Mouse (Mus musculus) limb, embryonic 12.5 days (tissue): ENCODE data around the gene Gm20388. TPM values are rescaled to one million over a fixed set of nuclear protein-coding genes. Genes with fewer than 3 reads are reported as not detected.

ENCODE experiments used
- ATAC-seq: fragments of 200-750 bp; cut with Nextera tagmentation; 2 replicates; pipeline ENCODE4 v1.8.0; 2017; ENCODE audit warnings: low read depth, moderate TSS enrichment; ENCODE audit not compliant: insufficient number of reproducible peaks, insufficient read depth, low FRiP score, low TSS enrichment
- H3K27ac ChIP-seq: fragments of 300-500 bp; sonication (generic); 2 replicates; pipeline ENCODE4 v1.5.1; 2016; ENCODE audit warnings: mild to moderate bottlenecking, moderate library complexity
- H3K27me3 ChIP-seq: fragments of 300-500 bp; sonication (generic); 2 replicates; pipeline ENCODE4 v1.6.1; 2016; ENCODE audit warnings: mild to moderate bottlenecking, moderate library complexity
- H3K36me3 ChIP-seq: fragments of 300-500 bp; sonication (generic); 2 replicates; pipeline ENCODE4 v1.6.1; 2016; ENCODE audit warnings: mild to moderate bottlenecking, moderate library complexity
- H3K4me1 ChIP-seq: fragments of 300-500 bp; sonication (generic); replicated peaks from 2 replicates; pipeline ENCODE4 v1.6.1; 2016
- H3K4me2 ChIP-seq: fragments of 300-500 bp; sonication (generic); 2 replicates; pipeline ENCODE4 v1.6.1; 2016; ENCODE audit warnings: mild to moderate bottlenecking, moderate library complexity
- H3K4me3 ChIP-seq: fragments of 300-500 bp; sonication (generic); replicated peaks from 2 replicates; pipeline ENCODE4 v1.5.1; 2016; ENCODE audit warnings: mild to moderate bottlenecking
- H3K9ac ChIP-seq: fragments of 300-500 bp; sonication (generic); replicated peaks from 2 replicates; pipeline ENCODE4 v1.6.1; 2016; ENCODE audit warnings: mild to moderate bottlenecking, moderate library complexity
- H3K9me3 ChIP-seq: fragments of 300-500 bp; sonication (generic); 2 replicates; pipeline ENCODE4 v1.6.1; 2016; ENCODE audit warnings: mild to moderate bottlenecking, moderate library complexity
- WGBS: fragments of 180-500 bp; shearing (Covaris S2); methylation state at CpG from one replicate; pipeline ENCODE4 v1.1.7; 2016; 5-methylcytosine and 5-hydroxymethylcytosine counted together
- polyA plus RNA-seq: library from polyadenylated mRNA; unstranded; fragments of >200 nt; fragmentation: Nextera tagmentation; extraction: Ambion mirVana; gene quantifications from 2 replicates; pipeline ENCODE4 v1.2.1, GENCODE M21; 2016

Gm20388 gene
- polyA plus RNA-seq, 1 experiment from 2014 or later = not detected

DNA sequence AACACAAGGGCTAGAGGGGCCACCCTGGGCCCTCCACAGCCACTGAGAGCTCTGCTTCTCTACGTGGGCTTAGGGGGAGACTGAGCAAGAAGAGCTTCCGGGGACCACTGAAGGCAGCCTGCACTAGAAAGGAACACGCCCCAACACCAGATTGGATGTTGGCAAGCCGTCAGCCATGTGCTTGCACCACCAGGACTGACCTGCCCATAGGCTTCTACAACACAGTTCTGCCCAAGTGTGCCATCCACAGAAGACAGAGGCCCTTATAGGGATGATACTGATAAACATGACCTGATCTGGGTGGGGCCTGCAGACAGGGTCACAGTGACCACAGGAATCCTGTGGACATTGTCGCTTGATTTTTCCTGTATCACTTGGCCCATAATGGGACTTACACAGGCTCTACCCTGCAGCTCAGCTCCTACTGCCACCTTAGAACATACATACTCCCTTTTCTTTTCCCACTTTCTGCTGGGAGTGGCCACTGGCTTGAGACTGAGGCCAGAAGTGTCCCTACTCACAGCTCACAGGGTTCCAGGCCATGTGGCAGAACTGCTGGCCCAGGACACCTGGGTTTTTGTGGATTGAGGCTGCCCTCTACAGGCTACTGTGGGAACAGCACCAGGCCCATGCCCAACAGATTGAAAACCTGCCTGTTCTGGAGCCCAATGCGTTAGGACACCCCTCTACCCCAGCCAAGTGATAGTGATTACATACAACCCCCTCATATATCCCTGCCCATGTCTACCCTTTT lies 2422.3 kb downstream of the Gm20388 start:
- peaks cover 16% of the 10 kb centered on the region for H3K4me1 ChIP-seq
- 70% methylated on average over 6 of the region's 6 CpGs for WGBS
- no peak overlapping the region for H3K4me2 ChIP-seq
- no peak overlapping the region for H3K4me3 ChIP-seq
- no peak overlapping the region for H3K27ac ChIP-seq
- peaks cover 50% of the 10 kb centered on the region for H3K27me3 ChIP-seq
- no peak for ATAC-seq
- H3K36me3 ChIP-seq = no peaks in the 10 kb centered on the region
- H3K9ac ChIP-seq = no peak overlapping the region
- no peaks in the 10 kb centered on the region for H3K9me3 ChIP-seq

DNA sequence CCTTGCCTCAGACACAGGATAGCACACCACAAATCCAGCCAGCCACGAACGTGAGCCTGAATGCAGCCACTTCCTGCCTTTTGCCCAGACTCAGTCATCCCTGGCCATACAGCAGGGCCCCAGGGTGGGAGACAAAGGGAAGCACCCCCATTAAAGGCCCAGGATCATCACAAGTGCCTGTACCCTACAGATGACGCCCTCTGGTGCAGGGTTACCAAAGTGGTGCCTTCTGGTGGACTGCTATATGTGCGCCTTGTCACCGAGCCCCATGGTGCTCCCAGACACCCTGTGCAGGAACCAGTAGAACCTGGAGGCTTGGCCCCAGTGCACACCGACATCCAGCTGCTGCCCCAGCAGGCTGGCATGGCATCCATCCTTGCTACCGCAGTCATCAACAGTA lies 2422.9 kb downstream of the Gm20388 start:
- Histone ChIP-seq H3K4me1 (peaks cover 16% of the 10 kb centered on the region), H3K9ac (no peak overlapping the region), H3K27ac (no peak overlapping the region), H3K27me3 (peaks cover 56% of the 10 kb centered on the region), H3K36me3 (no peaks in the 10 kb centered on the region), H3K4me2 (no peak overlapping the region), H3K4me3 (no peak overlapping the region), H3K9me3 (no peaks in the 10 kb centered on the region)
- no peak for ATAC-seq
- 89% methylated on average over 7 of the region's 7 CpGs for WGBS

DNA sequence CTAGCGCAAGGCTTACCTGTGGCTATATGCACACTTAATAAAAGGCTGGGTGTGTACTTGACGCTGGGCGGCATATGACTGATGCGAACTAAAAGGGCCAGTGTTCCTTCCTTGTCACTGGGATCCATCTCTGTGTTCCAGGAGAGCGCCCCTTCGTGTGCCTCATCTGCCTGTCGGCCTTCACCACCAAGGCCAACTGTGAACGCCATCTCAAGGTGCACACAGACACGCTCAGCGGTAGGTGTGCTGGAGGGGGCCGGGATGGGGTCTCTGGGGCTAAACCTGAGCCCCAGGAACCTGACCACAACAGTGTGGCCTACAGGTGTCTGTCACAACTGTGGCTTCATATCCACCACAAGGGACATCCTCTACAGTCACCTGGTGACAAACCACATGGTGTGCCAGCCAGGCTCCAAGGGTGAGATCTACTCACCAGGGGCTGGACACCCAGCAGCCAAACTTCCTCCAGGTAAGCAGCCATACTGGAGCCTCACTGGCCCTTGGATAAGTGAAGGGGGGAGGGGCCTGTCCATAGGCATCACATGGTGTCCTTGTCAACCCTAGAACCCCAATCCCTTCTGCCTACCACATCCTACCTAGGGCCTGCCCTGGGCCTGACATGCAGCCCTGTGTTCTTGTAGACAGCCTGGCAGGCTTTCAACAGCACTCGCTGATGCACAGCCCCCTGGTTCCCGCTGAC lies 2424.3 kb downstream of the Gm20388 start:
- Histone ChIP-seq H3K36me3 (no peaks in the 10 kb centered on the region), H3K27ac (no peak overlapping the region), H3K27me3 (peaks cover 67% of the 10 kb centered on the region), H3K4me1 (peaks cover 16% of the 10 kb centered on the region), H3K9ac (no peak overlapping the region), H3K4me2 (peak overlapping the region; percentile 94; the same call in 1 of the 2 replicates), H3K9me3 (no peaks in the 10 kb centered on the region), H3K4me3 (peak overlapping the region; percentile 63)
- ATAC-seq = 0 out of 2 replicates have a peak, but pooled peaks have one; percentile 0
- WGBS = 85% methylated on average over 13 of the region's 13 CpGs

DNA sequence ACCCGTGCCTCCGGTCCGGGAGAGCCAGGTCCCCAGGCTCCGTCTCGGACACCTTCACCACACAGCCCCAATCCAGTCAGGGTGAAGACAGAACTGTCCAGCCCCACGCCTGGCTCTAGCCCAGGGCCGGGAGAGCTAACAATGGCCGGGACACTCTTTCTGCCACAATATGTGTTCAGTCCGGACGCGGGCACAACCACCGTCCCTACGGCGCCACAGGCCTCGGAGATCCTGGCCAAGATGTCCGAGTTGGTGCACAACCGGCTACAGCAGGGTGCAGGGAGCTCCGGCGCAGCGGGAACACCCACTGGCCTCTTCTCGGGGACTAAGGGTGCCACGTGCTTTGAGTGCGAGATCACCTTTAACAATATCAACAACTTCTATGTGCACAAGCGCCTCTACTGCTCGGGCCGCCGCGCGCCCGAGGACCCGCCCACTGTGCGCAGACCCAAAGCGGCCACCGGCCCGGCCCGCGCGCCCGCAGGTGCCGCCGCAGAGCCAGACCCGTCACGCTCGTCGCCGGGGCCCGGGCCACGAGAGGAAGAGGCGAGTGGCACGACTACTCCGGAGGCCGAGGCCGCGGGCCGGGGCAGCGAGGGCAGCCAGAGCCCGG lies 2425.1 kb downstream of the Gm20388 start:
- no peaks in the 10 kb centered on the region for H3K36me3 ChIP-seq
- H3K27me3 ChIP-seq = peaks cover 71% of the 10 kb centered on the region
- WGBS = 10% methylated on average over 57 of the region's 57 CpGs
- peak overlapping the region; percentile 53 for H3K9ac ChIP-seq
- H3K9me3 ChIP-seq = no peaks in the 10 kb centered on the region
- no peak overlapping the region for H3K27ac ChIP-seq
- peaks cover 16% of the 10 kb centered on the region for H3K4me1 ChIP-seq
- ATAC-seq = 0 out of 2 replicates have a peak, but pooled peaks have one; percentile 4
- H3K4me2 ChIP-seq = peak overlapping the region; percentile 94
- H3K4me3 ChIP-seq = peak overlapping the region; percentile 63

DNA sequence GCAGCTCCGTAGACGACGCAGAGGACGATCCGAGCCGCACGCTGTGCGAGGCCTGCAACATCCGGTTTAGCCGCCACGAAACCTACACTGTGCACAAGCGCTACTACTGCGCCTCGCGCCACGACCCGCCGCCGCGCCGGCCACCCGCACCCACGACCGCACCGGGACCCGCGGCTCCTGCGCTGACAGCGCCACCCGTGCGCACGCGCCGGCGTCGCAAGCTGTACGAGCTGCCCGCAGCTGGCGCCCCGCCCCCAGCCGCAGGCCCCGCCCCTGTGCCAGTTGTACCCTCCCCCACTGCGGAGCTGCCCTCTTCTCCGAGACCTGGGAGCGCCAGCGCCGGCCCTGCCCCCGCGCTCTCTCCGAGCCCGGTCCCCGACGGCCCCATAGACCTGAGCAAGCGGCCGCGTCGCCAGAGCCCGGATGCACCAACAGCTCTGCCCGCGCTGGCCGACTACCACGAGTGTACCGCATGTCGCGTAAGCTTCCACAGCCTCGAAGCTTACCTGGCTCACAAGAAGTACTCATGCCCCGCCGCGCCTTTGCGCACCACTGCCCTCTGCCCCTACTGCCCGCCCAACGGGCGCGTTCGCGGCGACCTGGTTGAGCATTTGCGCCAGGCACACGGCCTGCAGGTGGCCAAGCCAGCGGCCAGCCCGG lies 2425.7 kb downstream of the Gm20388 start:
- 1% methylated on average over 80 of the region's 81 CpGs for WGBS
- no peaks in the 10 kb centered on the region for H3K36me3 ChIP-seq
- no peaks in the 10 kb centered on the region for H3K9me3 ChIP-seq
- ATAC-seq = peak; percentile 44; the same call in 1 of the 2 replicates
- H3K4me1 ChIP-seq = peaks cover 16% of the 10 kb centered on the region
- peak overlapping the region; percentile 63 for H3K4me3 ChIP-seq
- no peak overlapping the region for H3K27ac ChIP-seq
- H3K4me2 ChIP-seq = peak overlapping the region; percentile 94
- H3K27me3 ChIP-seq = peaks cover 76% of the 10 kb centered on the region
- peak overlapping the region; percentile 53 for H3K9ac ChIP-seq

DNA sequence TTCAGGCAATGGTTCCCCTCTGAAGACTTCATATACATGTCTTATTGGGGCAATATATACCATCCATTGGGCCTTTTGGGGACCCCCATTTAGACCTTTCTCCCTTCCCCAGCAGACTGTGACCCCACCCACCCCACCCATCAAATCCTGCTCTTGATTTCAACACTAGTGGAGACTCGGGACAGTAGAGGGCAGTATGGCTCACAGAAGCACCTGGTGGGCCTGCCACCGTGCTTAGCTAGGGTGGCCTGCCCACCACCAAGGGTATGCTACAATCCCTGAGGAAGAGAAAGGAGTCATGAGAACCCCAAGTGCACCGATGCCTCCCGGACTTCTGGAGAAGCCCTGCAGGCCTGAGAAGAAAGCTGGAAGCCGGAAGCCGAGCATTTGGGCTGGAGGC lies 2428.2 kb downstream of the Gm20388 start:
- Histone ChIP-seq H3K4me3 (no peak overlapping the region), H3K9ac (no peak overlapping the region), H3K27me3 (peaks cover 93% of the 10 kb centered on the region), H3K9me3 (no peaks in the 10 kb centered on the region), H3K36me3 (no peaks in the 10 kb centered on the region), H3K4me1 (peaks cover 29% of the 10 kb centered on the region), H3K27ac (no peak overlapping the region), H3K4me2 (no peak overlapping the region)
- WGBS = 51% methylated on average over 6 of the region's 6 CpGs
- ATAC-seq = no peak

DNA sequence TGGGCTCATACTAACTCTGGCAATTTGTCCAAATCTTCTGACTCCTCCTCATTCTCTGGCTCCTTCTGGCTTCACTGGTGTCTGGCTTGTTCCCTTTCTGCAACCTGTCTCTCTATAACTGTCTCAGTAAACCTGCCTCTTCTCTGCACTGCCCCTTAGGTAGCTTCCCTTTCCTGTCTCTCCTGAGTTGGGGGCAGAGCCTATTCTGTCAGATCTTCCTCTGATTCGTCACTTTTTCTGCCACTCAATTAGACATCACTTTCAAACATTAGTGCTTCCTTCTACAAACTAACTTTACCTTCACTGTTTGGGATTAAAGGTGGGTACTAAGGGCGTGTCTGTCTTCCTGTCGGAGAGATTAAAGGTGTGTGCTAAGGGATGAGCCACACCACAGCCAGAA lies 2430.1 kb downstream of the Gm20388 start:
- Histone ChIP-seq H3K9me3 (no peaks in the 10 kb centered on the region), H3K4me3 (no peak overlapping the region), H3K4me1 (peaks cover 32% of the 10 kb centered on the region), H3K9ac (no peak overlapping the region), H3K27me3 (peaks cover 92% of the 10 kb centered on the region), H3K36me3 (no peaks in the 10 kb centered on the region), H3K4me2 (no peak overlapping the region), H3K27ac (no peak overlapping the region)
- no peak for ATAC-seq
- WGBS = 82% methylated on average over 3 of the region's 3 CpGs

DNA sequence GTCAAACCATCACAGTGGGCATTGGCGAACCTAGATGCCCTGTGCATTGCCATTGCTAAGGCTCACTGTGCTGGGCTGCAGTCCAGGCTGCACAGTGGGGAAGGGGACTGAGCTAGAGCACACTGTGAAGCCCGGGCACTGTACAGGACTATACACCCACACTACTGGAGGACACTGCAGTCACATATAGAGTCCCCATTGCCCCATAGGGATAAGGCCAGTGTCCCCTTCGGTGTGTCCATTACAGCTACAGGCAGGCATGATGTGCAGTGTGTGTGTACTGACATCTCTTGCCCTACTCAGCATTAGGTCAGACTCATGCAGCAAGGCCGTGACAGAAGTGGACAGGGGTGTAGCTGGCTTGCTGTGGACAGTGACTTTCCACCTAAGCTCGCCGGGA lies 2431.1 kb downstream of the Gm20388 start:
- no peaks in the 10 kb centered on the region for H3K36me3 ChIP-seq
- H3K9me3 ChIP-seq = no peaks in the 10 kb centered on the region
- no peak overlapping the region for H3K27ac ChIP-seq
- H3K9ac ChIP-seq = no peak overlapping the region
- H3K4me2 ChIP-seq = no peak overlapping the region
- H3K4me1 ChIP-seq = peaks cover 23% of the 10 kb centered on the region
- H3K4me3 ChIP-seq = no peak overlapping the region
- no peak for ATAC-seq
- WGBS = 90% methylated on average over 6 of the region's 6 CpGs
- H3K27me3 ChIP-seq = peaks cover 83% of the 10 kb centered on the region

DNA sequence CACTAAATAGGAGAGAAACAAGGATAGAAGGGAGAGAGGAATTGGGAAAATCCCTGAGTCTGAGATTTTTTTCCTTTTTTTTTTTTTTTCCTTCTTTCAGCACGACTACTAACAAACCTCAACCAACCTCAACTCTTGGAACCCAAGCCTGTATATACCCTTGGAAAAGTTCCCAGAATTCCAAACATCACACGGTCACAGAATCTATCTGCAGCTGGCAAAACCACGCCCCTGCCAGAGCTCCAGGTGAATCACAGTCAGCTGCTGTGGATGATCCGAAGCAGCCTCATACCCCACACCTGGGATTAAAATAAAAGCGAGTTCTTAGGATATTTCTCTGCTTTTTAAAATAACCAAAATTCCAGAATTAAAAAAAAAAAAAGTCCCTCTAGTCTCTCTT lies 2431.7 kb downstream of the Gm20388 start:
- no peaks in the 10 kb centered on the region for H3K9me3 ChIP-seq
- H3K9ac ChIP-seq = no peak overlapping the region
- H3K27me3 ChIP-seq = peaks cover 77% of the 10 kb centered on the region
- WGBS = 44% methylated on average over 5 of the region's 5 CpGs
- ATAC-seq = no peak
- peaks cover 21% of the 10 kb centered on the region for H3K4me1 ChIP-seq
- H3K27ac ChIP-seq = no peak overlapping the region
- H3K4me2 ChIP-seq = no peak overlapping the region
- H3K36me3 ChIP-seq = no peaks in the 10 kb centered on the region
- no peak overlapping the region for H3K4me3 ChIP-seq

DNA sequence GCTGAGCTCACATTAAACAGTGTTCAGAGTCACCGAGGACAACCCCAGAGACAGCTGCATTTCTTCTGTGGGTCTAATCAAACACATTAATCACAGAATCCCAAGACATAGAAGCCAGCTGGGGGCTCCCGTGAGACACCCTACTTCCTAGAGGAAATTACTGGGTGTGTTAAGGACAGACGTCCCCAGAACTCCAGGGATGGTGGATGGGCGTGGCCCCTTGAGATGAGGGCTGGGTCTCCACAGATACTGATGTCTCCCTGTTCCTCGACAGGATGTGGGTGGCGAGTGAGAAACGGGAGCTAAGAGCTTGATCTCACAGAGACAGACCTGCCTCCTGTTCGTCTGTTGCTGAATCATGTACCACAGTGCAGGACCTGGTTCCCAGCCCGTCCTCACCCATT lies 2432.2 kb downstream of the Gm20388 start:
- H3K27me3 ChIP-seq = peaks cover 73% of the 10 kb centered on the region
- H3K4me1 ChIP-seq = peaks cover 21% of the 10 kb centered on the region
- H3K9ac ChIP-seq = peak overlapping the region; percentile 35; the same call in 1 of the 2 replicates
- H3K4me2 ChIP-seq = peak overlapping the region; percentile 61
- 6% methylated on average over 9 of the region's 9 CpGs for WGBS
- no peaks in the 10 kb centered on the region for H3K9me3 ChIP-seq
- no peak for ATAC-seq
- no peaks in the 10 kb centered on the region for H3K36me3 ChIP-seq
- H3K27ac ChIP-seq = no peak overlapping the region
- peak overlapping the region; percentile 28 for H3K4me3 ChIP-seq

DNA sequence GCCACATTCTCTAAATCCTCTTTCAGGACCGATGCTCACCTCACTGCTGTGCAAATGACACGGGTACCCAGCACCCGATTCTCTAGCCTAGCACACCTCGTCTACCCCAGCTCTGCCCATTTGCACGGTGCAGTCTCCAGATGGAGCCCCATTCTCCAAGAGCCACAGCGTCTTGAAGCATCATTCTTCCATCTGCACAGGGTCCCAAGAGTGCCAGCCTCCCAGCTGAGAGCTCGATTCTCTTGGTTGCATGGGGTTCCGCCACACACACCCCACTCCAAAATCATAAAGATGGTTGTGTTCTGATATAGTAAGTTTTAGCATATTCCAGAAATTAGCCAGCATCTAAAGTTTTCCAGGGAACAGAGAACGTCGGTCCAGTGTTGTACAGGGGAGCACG lies 2432.7 kb downstream of the Gm20388 start:
- H3K9ac ChIP-seq = peak overlapping the region; percentile 35
- peaks cover 67% of the 10 kb centered on the region for H3K27me3 ChIP-seq
- H3K9me3 ChIP-seq = no peaks in the 10 kb centered on the region
- H3K4me3 ChIP-seq = peak overlapping the region; percentile 28
- H3K4me2 ChIP-seq = peak overlapping the region; percentile 61
- no peak overlapping the region for H3K27ac ChIP-seq
- H3K4me1 ChIP-seq = peaks cover 21% of the 10 kb centered on the region
- no peak for ATAC-seq
- 8% methylated on average over 11 of the region's 11 CpGs for WGBS
- no peaks in the 10 kb centered on the region for H3K36me3 ChIP-seq
